Mouse (Mus musculus) frontal cortex, postnatal 14 days (tissue): ENCODE results near the gene Slc25a22.
"Not testable (repeated sequence)": the region's sequence is repeated elsewhere in the genome, so short reads cannot be mapped to it uniquely, and the experiment has no call there.

Source experiments
- DNase-seq, 2 experiments: peaks; one replicate each; pipeline ENCODE4 v3.0.0; 2022; ENCODE audit warnings: low spot score in 2 of 2

The Slc25a22 gene

GRCm38 (mm10) chr7:141413809-141414584 lies 23.7 kb downstream of the Slc25a22 start, which contains the start of gene Gatd1:
Gene Gatd1, minus strand, starts transcription at chr7:141414136.
- DNase-seq = peak; percentile 94 to 99

- DNase-seq = no peak
Measured at GRCm38 (mm10) chr7:141413331-141413730, 24.4 kb downstream of the Slc25a22 start.

GRCm38 (mm10) chr7:141411667-141412066 lies 26.0 kb downstream of the Slc25a22 start:
- DNase-seq = no peak

- DNase-seq = no peak
Measured at GRCm38 (mm10) chr7:141410631-141411030, 27.1 kb downstream of the Slc25a22 start.

GRCm38 (mm10) chr7:141408833-141409232 lies 28.9 kb downstream of the Slc25a22 start:
- peak in 1 of 2 experiments; percentile 72 for DNase-seq

- not testable (repeated sequence) for DNase-seq
Measured at GRCm38 (mm10) chr7:141407670-141408069, 30.0 kb downstream of the Slc25a22 start.

GRCm38 (mm10) chr7:141405466-141405865 lies 32.2 kb downstream of the Slc25a22 start:
- DNase-seq = no peak

GRCm38 (mm10) chr7:141403305-141403704 lies 34.4 kb downstream of the Slc25a22 start:
- DNase-seq = no peak

GRCm38 (mm10) chr7:141395348-141395747 lies 42.3 kb downstream of the Slc25a22 start:
- DNase-seq = no peak

GRCm38 (mm10) chr7:141394771-141395170 lies 42.9 kb downstream of the Slc25a22 start:
- peak in 1 of 2 experiments; percentile 48 for DNase-seq

- no peak for DNase-seq
Measured at GRCm38 (mm10) chr7:141394158-141394557, 43.5 kb downstream of the Slc25a22 start.

- no peak for DNase-seq
Measured at GRCm38 (mm10) chr7:141392552-141393222, 45.0 kb downstream of the Slc25a22 start.

- DNase-seq = peak; percentile 88 to 95
Measured at GRCm38 (mm10) chr7:141391625-141392551, 45.8 kb downstream of the Slc25a22 start, which contains the start of gene Taldo1. Gene Taldo1, plus strand, starts transcription at chr7:141392199.

GRCm38 (mm10) chr7:141390326-141391259 lies 47.1 kb downstream of the Slc25a22 start:
- no peak for DNase-seq

GRCm38 (mm10) chr7:141388487-141389109 lies 49.1 kb downstream of the Slc25a22 start:
- no peak for DNase-seq

- DNase-seq = no peak
Measured at GRCm38 (mm10) chr7:141387807-141388486, 49.7 kb downstream of the Slc25a22 start.

- DNase-seq = no peak
Measured at GRCm38 (mm10) chr7:141381068-141381835, 56.4 kb downstream of the Slc25a22 start.
